Mouse (Mus musculus) ES-E14 (cell line): Measurements from ENCODE around the gene Phb2.

ENCODE experiments used
- CHD2 ChIP-seq: IDR thresholded peaks from 2 replicates; pipeline ENCODE4 v1.6.1; 2014; ENCODE audit warnings: mild to moderate bottlenecking, low read depth, low read length, inconsistent platforms
- HCFC1 ChIP-seq: IDR thresholded peaks from 2 replicates; pipeline ENCODE4 v1.6.1; 2012; ENCODE audit warnings: low read length, inconsistent platforms, borderline replicate concordance; ENCODE audit not compliant: insufficient read depth
- MAFK ChIP-seq: IDR thresholded peaks from 2 replicates; pipeline ENCODE4 v1.6.1; 2014; ENCODE audit warnings: mild to moderate bottlenecking, low read depth, low read length, inconsistent platforms; ENCODE audit not compliant: insufficient read depth
- ZC3H11A ChIP-seq: IDR thresholded peaks from 2 replicates; pipeline ENCODE4 v1.6.1; 2012; ENCODE audit warnings: low read depth, mild to moderate bottlenecking, inconsistent platforms, low read length, borderline replicate concordance
- ZNF384 ChIP-seq: IDR thresholded peaks from 2 replicates; pipeline ENCODE4 v1.6.1; 2012; ENCODE audit warnings: low read depth, low read length, inconsistent platforms

DNA sequence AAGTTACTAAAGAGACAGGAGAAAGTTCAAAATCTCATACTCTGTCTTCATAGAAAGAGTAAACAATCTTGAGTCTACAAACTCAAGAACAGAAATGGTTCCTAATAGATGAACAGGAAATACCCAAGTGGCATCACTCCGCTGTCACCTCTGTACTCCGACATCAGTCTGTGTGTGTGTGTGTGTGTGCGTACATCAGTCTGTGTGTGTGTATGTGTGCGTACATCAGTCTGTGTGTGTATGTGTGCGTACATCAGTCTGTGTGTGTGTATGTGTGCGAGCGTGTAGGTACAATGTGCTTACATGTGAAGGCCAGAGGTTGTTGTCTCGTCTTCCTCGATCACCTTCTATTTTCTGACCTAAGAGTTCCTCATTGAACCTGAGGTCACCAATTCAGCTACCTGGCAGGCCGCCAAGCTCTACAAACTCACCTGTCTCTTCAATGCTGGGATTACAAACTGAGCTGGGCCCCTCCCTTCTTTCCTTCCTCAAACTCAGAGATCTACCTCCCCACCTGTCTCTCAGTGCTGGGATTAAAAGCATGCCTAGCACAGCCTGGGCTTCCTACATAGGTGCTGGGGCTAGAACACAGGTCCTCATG lies 3.7 kb upstream of the Phb2 start:
- no peak for TF ChIP-seq CHD2
- no peak for TF ChIP-seq HCFC1
- TF ChIP-seq ZC3H11A, result no peak
- no peak for TF ChIP-seq ZNF384
- no peak for TF ChIP-seq MAFK
